ENCODE assay signal across 16 mouse cellular contexts in genomic region chr15:98780075-98780474, GRCm38 (mm10). TPM values are rescaled to one million over a fixed set of nuclear protein-coding genes. Genes with fewer than 3 reads are reported as not detected.
DNase-seq lines count a peak whose midpoint lies in the region; ATAC-seq and TF ChIP-seq lines count a peak whose summit lies in the region.
"Had no signal": no experiment of that assay in that cellular context is flagged by ENCODE, and none has a peak within 500 bp of the region (broad histone marks: within the 10 kb centered on the region; RNA-seq: fewer than 3 reads in every experiment).

No protein-coding gene starts in this region.

- H3K4me3 ChIP-seq in heart, embryonic 10.5 days = peak overlapping the region; percentile 16; the same call in 1 of the 2 replicates
- H3K4me3 ChIP-seq in layer of hippocampus, adult 2 months = no peak overlapping the region
- H3K4me3 ChIP-seq in hindbrain, embryonic 13.5 days = no peak overlapping the region

- no peak for TF ChIP-seq CTCF in layer of hippocampus, adult 2 months (conservative IDR thresholded peaks at IDR 0.05)

- no peak overlapping the region for H3K9ac ChIP-seq in hindbrain, embryonic 13.5 days
- H3K9ac ChIP-seq: liver, embryonic 14.5 days had no signal

- ATAC-seq in hindbrain, embryonic 13.5 days (ENCODE audit: low FRiP score) = no peak
- ATAC-seq: forebrain, embryonic 14.5 days had no signal

- peaks cover 90% of the 10 kb centered on the region for H3K27me3 ChIP-seq in heart, embryonic 10.5 days (ENCODE audit: insufficient read depth, poor library complexity, severe bottlenecking)
- peaks cover 93% of the 10 kb centered on the region for H3K27me3 ChIP-seq in hindbrain, embryonic 13.5 days

- peak; percentile 24 to 39 for DNase-seq in gastrocnemius, adult 8-10 months (ENCODE audit: low spot score in 2 of 2)
- no peak for DNase-seq in gastrocnemius, postnatal 14 days
- peak; percentile 53 for DNase-seq in urinary bladder, postnatal 14 days (ENCODE audit: low spot score)
- DNase-seq in urinary bladder, postnatal 4 days (ENCODE audit: low spot score in 2 of 2) = no peak
- DNase-seq in heart, embryonic 10.5 days (ENCODE audit: low spot score) = no peak
- DNase-seq in layer of hippocampus, adult 2 months (ENCODE audit: low spot score in 2 of 2) = no peak
- no peak for DNase-seq in cerebellum, adult 9-11 months
- DNase-seq: cerebellum, adult 2 months; thymus, adult 18-20 months had no signal

- H3K27ac ChIP-seq in heart, embryonic 10.5 days = no peak overlapping the region
- no peak overlapping the region for H3K27ac ChIP-seq in layer of hippocampus, adult 2 months
- H3K27ac ChIP-seq in hindbrain, embryonic 13.5 days = no peak overlapping the region
- H3K27ac ChIP-seq: liver, embryonic 14.5 days had no signal

- WGBS in heart, embryonic 10.5 days = 4% methylated on average over 8 of the region's 8 CpGs
- WGBS in hindbrain, embryonic 13.5 days = 5% methylated on average over 8 of the region's 8 CpGs

- intact Hi-C loops in gastrocnemius, postnatal 14 days (cut with DNase I; ENCODE audit: low total_unique reads) = no loop called here

- no peaks in the 10 kb centered on the region for H3K36me3 ChIP-seq in heart, embryonic 10.5 days
- no peaks in the 10 kb centered on the region for H3K36me3 ChIP-seq in hindbrain, embryonic 13.5 days

- no peaks in the 10 kb centered on the region for H3K9me3 ChIP-seq in heart, embryonic 10.5 days
- no peaks in the 10 kb centered on the region for H3K9me3 ChIP-seq in hindbrain, embryonic 13.5 days

- no peak overlapping the region for H3K4me2 ChIP-seq in hindbrain, embryonic 13.5 days

- peaks cover 45% of the 10 kb centered on the region for H3K4me1 ChIP-seq in heart, embryonic 10.5 days
- peaks cover 31% of the 10 kb centered on the region for H3K4me1 ChIP-seq in hindbrain, embryonic 13.5 days (replicated peaks)

RNA-seq across cellular contexts. Expression of gene Wnt10b, which starts 2.1 kb away (rescaled TPM):
- total RNA-seq in gastrocnemius, adult 8-10 months (2022) = 1 to 10 TPM in 1 of 4 experiments, under 1 TPM in 3; 0.48 to 1.1 (median 0.85) TPM
- total RNA-seq in gastrocnemius, postnatal 14 days (2021) = 1 to 10 TPM in 1 of 2 experiments, under 1 TPM in 1; 0.78 to 1.5 TPM
- polyA plus RNA-seq in heart, embryonic 10.5 days (2016; fragmentation: Nextera tagmentation; extraction: Ambion mirVana) = 0.09 TPM in 1 of 2 replicates, not detected in the other
- under 1 TPM; 0.15 to 0.38 TPM for total RNA-seq in layer of hippocampus, adult 2 months (2021)
- polyA plus RNA-seq in hindbrain, embryonic 13.5 days (2015; fragmentation: Nextera tagmentation; extraction: Ambion mirVana) = 0.12 TPM in 1 of 2 replicates, not detected in the other
- polyA plus RNA-seq: forebrain, embryonic 14.5 days; heart, embryonic 14.5 days had no signal

RNA-seq across cellular contexts. Expression of gene Wnt1, which starts 9.6 kb away (rescaled TPM):
- not detected for total RNA-seq in gastrocnemius, adult 8-10 months (2022)
- under 1 TPM in 1 of 2 experiments, not detected in 1; 0.10 TPM for total RNA-seq in gastrocnemius, postnatal 14 days (2021)
- not detected in 2 replicates for polyA plus RNA-seq in heart, embryonic 10.5 days (2016; fragmentation: Nextera tagmentation; extraction: Ambion mirVana)
- not detected for total RNA-seq in layer of hippocampus, adult 2 months (2021)
- 3.7 and 4.6 TPM in 2 replicates for polyA plus RNA-seq in hindbrain, embryonic 13.5 days (2015; fragmentation: Nextera tagmentation; extraction: Ambion mirVana)
- total RNA-seq: left cerebral cortex, adult 18-20 months; megakaryocyte, adult 5-6 weeks had no signal
- polyA plus RNA-seq: cerebellum, adult 2 months; forebrain, embryonic 14.5 days; heart, embryonic 14.5 days; kidney, embryonic 16.5 days; liver, embryonic 14.5 days had no signal

RNA-seq across cellular contexts. Expression of gene Arf3, which starts 17.1 kb away (rescaled TPM):
- total RNA-seq in gastrocnemius, adult 8-10 months (2022) = 1 to 10 TPM; 6.9 to 8.9 (median 8.1) TPM
- 10 to 100 TPM; 14.6 to 15.8 TPM for total RNA-seq in gastrocnemius, postnatal 14 days (2021)
- polyA plus RNA-seq in heart, embryonic 10.5 days (2016; fragmentation: Nextera tagmentation; extraction: Ambion mirVana) = 41.7 and 42.7 TPM in 2 replicates
- total RNA-seq in layer of hippocampus, adult 2 months (2021) = 100 to 1,000 TPM; 820 to 852 TPM
- polyA plus RNA-seq in hindbrain, embryonic 13.5 days (2015; fragmentation: Nextera tagmentation; extraction: Ambion mirVana) = 68.4 and 71.7 TPM in 2 replicates

RNA-seq across cellular contexts. Expression of gene Ddn, which starts 29.2 kb away (rescaled TPM):
- total RNA-seq in gastrocnemius, adult 8-10 months (2022) = under 1 TPM; 0.12 to 0.67 (median 0.43) TPM
- 1 to 10 TPM; 1.6 to 2.7 TPM for total RNA-seq in gastrocnemius, postnatal 14 days (2021)
- 0.06 TPM in 1 of 2 replicates, not detected in the other for polyA plus RNA-seq in heart, embryonic 10.5 days (2016; fragmentation: Nextera tagmentation; extraction: Ambion mirVana)
- 1,000 to 10,000 TPM; 1,636 to 1,683 TPM for total RNA-seq in layer of hippocampus, adult 2 months (2021)
- polyA plus RNA-seq in hindbrain, embryonic 13.5 days (2015; fragmentation: Nextera tagmentation; extraction: Ambion mirVana) = 0.63 and 0.69 TPM in 2 replicates

RNA-seq across cellular contexts. Expression of gene Prkag1, which starts 51.2 kb away (rescaled TPM):
- 10 to 100 TPM; 43.8 to 55.0 (median 46.9) TPM for total RNA-seq in gastrocnemius, adult 8-10 months (2022)
- 10 to 100 TPM; 36.6 to 42.0 TPM for total RNA-seq in gastrocnemius, postnatal 14 days (2021)
- polyA plus RNA-seq in heart, embryonic 10.5 days (2016; fragmentation: Nextera tagmentation; extraction: Ambion mirVana) = 95.0 and 97.7 TPM in 2 replicates
- total RNA-seq in layer of hippocampus, adult 2 months (2021) = 10 to 100 TPM; 50.3 to 51.9 TPM
- polyA plus RNA-seq in hindbrain, embryonic 13.5 days (2015; fragmentation: Nextera tagmentation; extraction: Ambion mirVana) = 73.4 and 77.5 TPM in 2 replicates

Comparison
In these comparisons a context has a peak if more than half of its experiments do, and no peak if none do; other contexts are left out.
1. DNase-seq: peak in gastrocnemius, adult 8-10 months (2 of 2) and urinary bladder, postnatal 14 days (single experiment); none in gastrocnemius, postnatal 14 days (single experiment), urinary bladder, postnatal 4 days (0 of 2), heart, embryonic 10.5 days (single experiment), layer of hippocampus, adult 2 months (0 of 2) and cerebellum, adult 9-11 months (single experiment).
2. RNA of gene Arf3, which starts 17.1 kb away (total RNA-seq): 820 to 852 TPM in layer of hippocampus, adult 2 months; 14.6 to 15.8 TPM in gastrocnemius, postnatal 14 days and 6.9 to 8.9 TPM in gastrocnemius, adult 8-10 months; every median in the first group is over 10 times any median in the second.